Comparison of ENCODE assay signal across 8 mouse cellular contexts in genomic region chr10:80748609-80749008, GRCm38 (mm10). TPM values are rescaled to one million over a fixed set of nuclear protein-coding genes. Genes with fewer than 3 reads are reported as not detected.
DNase-seq lines count a peak whose midpoint lies in the region.

No protein-coding gene starts in this region.

- peak; percentile 55 to 85 for DNase-seq in adrenal gland, adult (ENCODE audit: inconsistent age in 2 of 2, low spot score in 1 of 2)
- DNase-seq in adrenal gland, postnatal 4 days (ENCODE audit: low spot score in 2 of 2), result no peak
- peak; percentile 86 for DNase-seq in 3T3-L1 (ENCODE audit: low read depth, low spot score)
- DNase-seq in embryo, embryonic 10 days (ENCODE audit: low spot score), result peak; percentile 86
- DNase-seq in kidney, postnatal 36 days, result peak; percentile 68 to 85
- DNase-seq in ovary, postnatal 14 days (ENCODE audit: low spot score), result peak; percentile 72
- no peak for DNase-seq in left cerebral cortex, adult 11 months (ENCODE audit: low spot score)
- DNase-seq in urinary bladder, adult 2 months (ENCODE audit: low spot score), result no peak

RNA-seq across cellular contexts. Expression of gene Dot1l, which starts 6.4 kb away (rescaled TPM):
- 10 to 100 TPM; 81.2 to 83.2 TPM for total RNA-seq in adrenal gland, postnatal 4 days (2021)
- 6.7 and 17.2 TPM in 2 replicates for polyA plus RNA-seq in urinary bladder, adult 2 months (2012; rRNA removed)

RNA-seq across cellular contexts. Expression of gene Ap3d1, which starts 6.5 kb away (rescaled TPM):
- total RNA-seq in adrenal gland, postnatal 4 days (2021), result 100 to 1,000 TPM in 1 of 2 experiments, 10 to 100 TPM in 1; 98.9 to 114 TPM
- 96.3 and 108 TPM in 2 replicates for polyA plus RNA-seq in urinary bladder, adult 2 months (2012; rRNA removed)

RNA-seq across cellular contexts. Expression of gene Izumo4, which starts 46.6 kb away (rescaled TPM):
- total RNA-seq in adrenal gland, postnatal 4 days (2021), result 10 to 100 TPM; 18.3 to 24.9 TPM
- polyA plus RNA-seq in urinary bladder, adult 2 months (2012; rRNA removed), result 68.7 and 88.2 TPM in 2 replicates

RNA-seq across cellular contexts. Expression of gene Mob3a, which starts 46.8 kb away (rescaled TPM):
- 10 to 100 TPM; 16.5 to 16.6 TPM for total RNA-seq in adrenal gland, postnatal 4 days (2021)
- polyA plus RNA-seq in urinary bladder, adult 2 months (2012; rRNA removed), result 24.5 and 29.1 TPM in 2 replicates

RNA-seq across cellular contexts. Expression of gene Sf3a2, which starts 49.4 kb away (rescaled TPM):
- 10 to 100 TPM; 79.5 to 79.9 TPM for total RNA-seq in adrenal gland, postnatal 4 days (2021)
- 47.0 and 47.7 TPM in 2 replicates for polyA plus RNA-seq in urinary bladder, adult 2 months (2012; rRNA removed)

Comparison
In these comparisons a context has a peak if more than half of its experiments do, and no peak if none do; other contexts are left out.
1. DNase-seq: peak in adrenal gland, adult (2 of 2), 3T3-L1 (single experiment), embryo, embryonic 10 days (single experiment), kidney, postnatal 36 days (2 of 2) and ovary, postnatal 14 days (single experiment); none in adrenal gland, postnatal 4 days (0 of 2), left cerebral cortex, adult 11 months (single experiment) and urinary bladder, adult 2 months (single experiment).